Mouse (Mus musculus): ENCODE results near the gene Rasgef1c. TPM values are rescaled to one million over a fixed set of nuclear protein-coding genes. Genes with fewer than 3 reads are reported as not detected.
A peak's percentile ranks its signal among the peaks of the same experiment; 100 is the strongest.

Rasgef1c gene
- total and polyA plus RNA-seq, 3 experiments = 0.12 to 0.15 TPM; not detected in 1

- Histone ChIP-seq H3K79me2 (ENCODE audit: control insufficient read depth, insufficient read depth, low read length, poor library complexity) (no peaks in the 10 kb centered on the region), H3K9ac (ENCODE audit: control insufficient read depth, low read depth, low read length, poor library complexity, severe bottlenecking) (peak overlapping the region; percentile 39; the same call in 1 of the 2 replicates), H3K4me3 (ENCODE audit: control insufficient read depth in 1 of 2, insufficient read depth in 1 of 2, low read depth in 2 of 2, low read length in 2 of 2) (peak overlapping the region; percentile 35 to 36; a peak in 3 of 4 replicates), H3K4me1 (ENCODE audit: control insufficient read depth in 1 of 2, insufficient read depth in 2 of 2, low read length in 2 of 2) (peaks cover 8 to 22% of the 10 kb centered on the region in 2 experiments), H3K9me3 (replicated peaks; ENCODE audit: insufficient read depth, low read length) (no peaks in the 10 kb centered on the region), H3K27me3 (ENCODE audit: control insufficient read depth in 1 of 2, insufficient read depth in 2 of 2, low read length in 2 of 2) (no peaks in the 10 kb centered on the region), H3K36me3 (ENCODE audit: control insufficient read depth in 1 of 2, insufficient read depth in 2 of 2, low read length in 2 of 2) (peaks cover 0 to 16% of the 10 kb centered on the region in 2 experiments; a peak in 2 of 4 replicates), H3K27ac (ENCODE audit: control insufficient read depth, low read depth, low read length) (no peak overlapping the region)
- DNase-seq (ENCODE audit: low read depth, low spot score) = no peak
- TF ChIP-seq E2F4 (IDR thresholded peaks at IDR 0.05; ENCODE audit: borderline replicate concordance, low read depth, low read length) (no peak), ZC3H11A (IDR thresholded peaks at IDR 0.05; ENCODE audit: low read depth, low read length) (no peak), MAZ (IDR thresholded peaks at IDR 0.05; ENCODE audit: low read depth, low read length) (no peak), ETS1 (IDR thresholded peaks at IDR 0.05; ENCODE audit: low read depth, low read length) (no peak), KAT2A (conservative IDR thresholded peaks at IDR 0.05; ENCODE audit: low read depth, low read length) (no peak), ZNF384 (IDR thresholded peaks at IDR 0.05; ENCODE audit: low read depth, low read length) (no peak), SIN3A (IDR thresholded peaks at IDR 0.05; ENCODE audit: low read length) (no peak), HCFC1 (IDR thresholded peaks at IDR 0.05; ENCODE audit: low read depth, low read length) (no peak), EP300 (IDR thresholded peaks at IDR 0.05; ENCODE audit: low read depth in 1 of 2, low read length in 2 of 2) (no peak), CTCF (IDR thresholded peaks at IDR 0.05 in 2 of 3, conservative IDR thresholded peaks at IDR 0.05 in 1 of 3; ENCODE audit: control insufficient read depth in 1 of 3, insufficient read depth in 1 of 3, low read depth in 2 of 3, low read length in 3 of 3, poor library complexity in 1 of 3, severe bottlenecking in 1 of 3) (no peak)
Measured at GRCm38 (mm10) chr11:49900962-49901658, 525 bp upstream of the Rasgef1c start.

DNA sequence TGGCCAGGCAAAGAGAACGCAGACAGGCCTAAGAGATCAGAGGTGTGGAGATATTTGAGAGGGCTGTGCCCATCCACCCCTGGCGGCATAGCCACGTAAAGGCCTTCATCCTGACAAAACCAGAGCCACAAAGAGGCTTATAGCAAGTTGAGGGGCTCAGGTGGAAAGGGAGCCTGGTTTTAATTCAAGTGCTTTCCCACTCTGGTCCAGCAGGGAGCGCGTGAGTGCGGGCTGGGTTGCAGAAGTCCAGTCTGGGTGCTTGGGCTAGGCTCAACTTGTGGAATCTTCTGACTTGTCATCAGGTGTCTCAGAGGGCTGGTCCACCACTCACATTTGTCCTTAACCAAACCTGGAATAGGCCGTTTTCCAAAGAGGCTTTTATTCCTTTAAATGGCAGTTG is 1.7 kb downstream of the Rasgef1c start:
- peak; percentile 75 for DNase-seq (ENCODE audit: low read depth, low spot score)
- H3K9ac ChIP-seq (ENCODE audit: control insufficient read depth, low read depth, low read length, poor library complexity, severe bottlenecking) = no peak overlapping the region
- H3K27me3 ChIP-seq (ENCODE audit: control insufficient read depth in 1 of 2, insufficient read depth in 2 of 2, low read length in 2 of 2) = no peaks in the 10 kb centered on the region
- TF ChIP-seq ZNF384 (IDR thresholded peaks at IDR 0.05; ENCODE audit: low read depth, low read length) (no peak), CTCF (IDR thresholded peaks at IDR 0.05 in 2 of 3, conservative IDR thresholded peaks at IDR 0.05 in 1 of 3; ENCODE audit: control insufficient read depth in 1 of 3, insufficient read depth in 1 of 3, low read depth in 2 of 3, low read length in 3 of 3, poor library complexity in 1 of 3, severe bottlenecking in 1 of 3) (peak; percentile 67 to 88 (median 85)), ZMIZ1 (IDR thresholded peaks at IDR 0.05; ENCODE audit: low read depth, low read length) (no peak), MEF2A (IDR thresholded peaks at IDR 0.05; ENCODE audit: extremely low read depth, insufficient replicate concordance, low read depth, low read length, poor library complexity, severe bottlenecking) (no peak), TAL1 (IDR thresholded peaks at IDR 0.05; ENCODE audit: low read length) (no peak), UBTF (IDR thresholded peaks at IDR 0.05; ENCODE audit: borderline replicate concordance, insufficient read depth, low read depth, low read length) (no peak), E2F4 (IDR thresholded peaks at IDR 0.05; ENCODE audit: borderline replicate concordance, low read depth, low read length) (no peak), GABPA (IDR thresholded peaks at IDR 0.05; ENCODE audit: low read depth, low read length) (no peak), GATA1 (IDR thresholded peaks at IDR 0.05; ENCODE audit: low read depth, low read length) (no peak), ELF1 (IDR thresholded peaks at IDR 0.05; ENCODE audit: low read depth, low read length) (no peak), USF2 (IDR thresholded peaks at IDR 0.05; ENCODE audit: borderline replicate concordance in 1 of 2, insufficient read depth in 1 of 2, low read depth in 1 of 2, low read length in 2 of 2) (no peak), POLR2AphosphoS5 (IDR thresholded peaks at IDR 0.05; ENCODE audit: borderline replicate concordance, low read depth, low read length) (no peak), MAFK (IDR thresholded peaks at IDR 0.05; ENCODE audit: borderline replicate concordance, low read depth, low read length) (no peak), SMC3 (IDR thresholded peaks at IDR 0.05; ENCODE audit: low read depth, low read length) (peak; percentile 94), MYB (IDR thresholded peaks at IDR 0.05; ENCODE audit: low read depth, low read length) (no peak), ZC3H11A (IDR thresholded peaks at IDR 0.05; ENCODE audit: low read depth, low read length) (peak; percentile 74), BHLHE40 (IDR thresholded peaks at IDR 0.05; ENCODE audit: borderline replicate concordance, low read depth, low read length) (no peak), NRF1 (IDR thresholded peaks at IDR 0.05; ENCODE audit: insufficient read depth, low read depth, low read length, poor library complexity, severe bottlenecking) (no peak), MAX (IDR thresholded peaks at IDR 0.05; ENCODE audit: low read length) (no peak), CHD1 (IDR thresholded peaks at IDR 0.05; ENCODE audit: low read depth, low read length) (no peak), RAD21 (IDR thresholded peaks at IDR 0.05; ENCODE audit: low read depth, low read length) (peak; percentile 63), MXI1 (IDR thresholded peaks at IDR 0.05; ENCODE audit: low read depth, low read length) (no peak)

More for the DNA sequence above, 1.7 kb downstream of the Rasgef1c start:
- H3K27ac ChIP-seq (ENCODE audit: control insufficient read depth, low read depth, low read length) = no peak overlapping the region
- peaks cover 8 to 22% of the 10 kb centered on the region in 2 experiments for H3K4me1 ChIP-seq (ENCODE audit: control insufficient read depth in 1 of 2, insufficient read depth in 2 of 2, low read length in 2 of 2)
- no peaks in the 10 kb centered on the region for H3K9me3 ChIP-seq (replicated peaks; ENCODE audit: insufficient read depth, low read length)
- no peaks in the 10 kb centered on the region for H3K79me2 ChIP-seq (ENCODE audit: control insufficient read depth, insufficient read depth, low read length, poor library complexity)
- peaks cover 0 to 16% of the 10 kb centered on the region in 2 experiments; a peak in 2 of 4 replicates for H3K36me3 ChIP-seq (ENCODE audit: control insufficient read depth in 1 of 2, insufficient read depth in 2 of 2, low read length in 2 of 2)
- no peak overlapping the region for H3K4me3 ChIP-seq (ENCODE audit: control insufficient read depth in 1 of 2, insufficient read depth in 1 of 2, low read depth in 2 of 2, low read length in 2 of 2)

All from MEL (cell line).